Mouse (Mus musculus): ENCODE results near the gene Aurka.

The Aurka gene

DNA sequence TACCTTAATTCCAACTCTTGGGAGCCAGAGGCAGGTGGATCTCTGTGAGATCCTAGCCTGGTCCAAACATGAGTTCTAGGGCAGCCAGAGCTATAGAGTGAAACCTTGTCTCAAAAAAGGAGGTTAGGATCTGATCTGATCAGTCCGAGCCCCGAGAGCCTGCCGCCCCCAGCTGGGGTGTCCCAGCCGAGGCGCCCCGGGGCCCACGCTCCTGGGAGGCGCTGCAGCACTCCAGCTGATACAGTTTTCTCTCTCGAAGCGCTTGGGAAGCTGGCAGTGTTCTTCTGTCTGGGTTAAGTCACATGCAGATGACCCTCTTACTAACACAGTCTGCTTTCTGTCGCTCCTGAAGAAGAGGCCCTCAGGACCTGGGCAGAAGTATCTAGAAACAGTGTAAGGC is 11.0 kb upstream of the Aurka start:
- no peak for DNase-seq (ENCODE audit: low read depth)

DNA sequence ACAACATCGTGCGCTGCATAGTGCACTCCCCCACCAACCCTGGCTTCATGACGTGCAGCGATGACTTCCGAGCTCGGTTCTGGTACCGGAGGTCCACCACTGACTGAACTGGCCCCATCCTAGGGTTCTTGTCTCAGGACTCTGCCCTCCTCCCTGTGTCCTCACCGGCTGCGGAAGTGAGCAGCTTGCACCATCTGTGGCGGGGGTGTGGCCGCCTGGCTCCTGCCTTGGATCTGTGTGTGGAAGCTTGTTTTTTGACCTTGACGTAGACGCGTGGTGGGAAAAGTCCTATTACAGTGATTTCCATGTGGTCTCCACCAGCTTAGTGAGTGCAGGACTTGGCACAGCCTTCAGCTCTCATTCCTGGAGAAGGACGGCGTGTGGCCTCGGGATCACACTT is 10.2 kb upstream of the Aurka start:
- DNase-seq (ENCODE audit: low read depth) = no peak

DNA sequence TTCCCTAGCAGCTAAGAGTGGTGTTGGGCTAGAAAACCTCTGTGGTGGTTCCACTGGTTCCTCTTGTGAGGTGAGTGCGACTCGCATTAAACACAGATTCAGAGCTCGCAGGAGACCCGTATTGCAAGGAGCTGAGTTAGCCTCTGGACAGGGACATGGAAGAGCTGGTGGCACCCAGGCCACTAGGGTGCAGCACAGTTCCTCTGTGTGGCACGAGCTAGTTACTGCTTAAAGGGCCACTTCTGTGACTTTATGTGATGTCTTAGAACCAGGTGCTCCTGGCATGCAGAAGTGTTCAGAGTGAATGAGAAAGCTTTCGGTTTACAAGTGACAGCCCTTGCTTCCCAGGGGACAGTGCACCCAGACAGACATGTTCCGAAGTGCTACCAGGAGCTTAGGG is 8.0 kb upstream of the Aurka start:
- peak; percentile 79 for DNase-seq (ENCODE audit: low read depth)

DNA sequence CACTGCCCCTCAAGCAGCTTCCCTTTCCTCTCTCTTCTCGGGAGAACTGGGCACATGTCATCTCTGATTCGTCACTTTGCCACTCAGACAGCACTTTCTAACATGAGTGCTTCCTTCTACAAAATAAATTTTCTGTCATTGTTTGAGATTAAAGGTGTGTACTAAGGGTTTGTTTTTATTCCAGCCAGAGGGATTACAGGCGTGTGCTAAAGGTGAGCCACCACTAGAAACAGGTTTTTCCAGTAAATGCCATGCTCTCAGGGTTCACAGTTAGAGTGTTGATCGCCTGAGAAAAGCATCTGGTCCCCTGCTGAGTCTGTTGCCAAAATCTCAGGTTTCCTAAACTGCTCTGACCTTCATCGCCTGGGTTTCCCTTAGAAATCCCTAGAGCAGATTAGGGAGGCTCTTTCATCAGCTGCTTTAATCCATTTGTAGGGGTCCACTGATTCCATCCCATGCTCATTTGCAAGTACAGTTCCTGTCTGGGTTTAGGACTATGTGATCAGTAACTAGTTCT is 6.7 kb upstream of the Aurka start:
- DNase-seq (ENCODE audit: low read depth) = no peak

DNA sequence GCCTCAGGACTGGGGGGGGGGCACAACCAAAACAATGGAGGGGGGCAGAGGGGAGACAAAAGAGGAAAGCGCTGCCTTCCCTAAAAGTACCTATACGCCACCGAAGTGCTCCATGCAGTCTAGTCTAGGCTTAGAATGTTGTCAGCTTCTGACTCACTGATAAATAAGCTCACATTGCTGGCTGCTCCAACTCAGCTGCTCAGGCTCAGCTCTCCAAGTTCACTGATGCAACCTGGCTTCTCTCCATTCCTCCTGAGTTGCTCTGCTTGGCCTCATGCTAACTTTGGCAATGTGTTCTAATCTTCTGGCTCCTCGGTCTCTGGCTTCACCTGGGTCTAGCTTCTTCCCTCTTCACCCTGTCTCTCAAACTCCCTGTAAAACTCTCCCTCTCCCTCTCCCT is 6.2 kb upstream of the Aurka start:
- DNase-seq (ENCODE audit: low read depth) = no peak

DNA sequence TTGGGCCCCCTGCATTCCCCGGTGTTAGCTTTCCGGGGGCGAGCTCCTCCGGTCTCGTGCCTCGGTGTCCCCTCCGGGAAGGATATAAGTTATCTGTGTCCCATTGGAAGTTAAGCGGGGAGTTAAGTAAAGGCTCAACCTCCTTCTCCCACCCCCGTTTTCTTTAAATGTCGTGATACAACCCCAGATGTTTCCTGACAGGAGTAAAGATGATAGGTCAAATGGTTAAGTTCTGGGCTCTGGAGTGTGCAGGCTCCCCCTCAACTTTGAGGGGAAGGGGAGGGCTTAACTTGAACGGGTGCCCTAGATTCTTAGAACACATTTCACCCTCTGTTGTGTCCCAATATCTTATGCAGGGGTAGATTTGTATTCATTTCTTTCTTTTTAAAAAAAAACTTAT is 923 bp upstream of the Aurka start:
- no peak for DNase-seq (ENCODE audit: low read depth)

DNA sequence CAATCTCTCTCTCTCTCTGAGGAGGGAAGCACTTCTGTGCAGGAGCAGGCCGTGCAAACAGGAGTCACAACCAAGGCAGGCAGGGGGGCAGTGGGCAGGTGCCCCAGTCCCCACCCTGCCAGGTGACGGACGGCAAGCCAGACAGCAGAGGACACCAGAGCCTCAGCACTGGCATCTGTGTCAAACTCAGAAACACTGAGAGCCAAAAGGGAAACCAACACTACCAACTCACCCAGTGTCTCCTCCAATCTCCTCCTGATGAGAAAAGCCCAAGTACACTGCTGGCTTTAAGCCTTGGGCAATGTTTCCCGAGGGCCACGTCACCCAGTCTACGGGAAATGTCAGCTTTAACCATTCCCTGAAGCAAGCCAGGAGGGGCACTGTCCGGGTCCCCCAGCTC is 7.2 kb downstream of the Aurka start:
- no peak for DNase-seq (ENCODE audit: low read depth)

DNA sequence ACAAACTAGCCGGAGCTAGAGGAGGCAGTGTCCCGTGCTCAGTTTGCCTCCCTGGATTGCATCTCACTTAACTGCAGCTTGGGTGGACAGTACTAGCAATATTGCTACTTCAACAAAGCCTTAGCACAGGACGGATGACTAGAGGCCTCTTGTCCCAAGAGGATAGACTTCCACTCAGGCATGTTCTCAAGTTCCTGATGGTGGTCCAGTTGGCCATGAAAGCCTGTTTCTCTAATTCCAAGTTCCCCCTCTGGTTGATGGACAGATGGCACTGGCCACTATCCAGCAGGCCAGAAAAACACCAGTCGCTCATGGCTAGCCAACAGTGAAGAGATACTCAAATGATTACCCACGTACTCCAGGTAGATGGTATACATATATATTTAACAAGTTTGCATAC is 14.5 kb downstream of the Aurka start:
- no peak for DNase-seq (ENCODE audit: low read depth)

DNA sequence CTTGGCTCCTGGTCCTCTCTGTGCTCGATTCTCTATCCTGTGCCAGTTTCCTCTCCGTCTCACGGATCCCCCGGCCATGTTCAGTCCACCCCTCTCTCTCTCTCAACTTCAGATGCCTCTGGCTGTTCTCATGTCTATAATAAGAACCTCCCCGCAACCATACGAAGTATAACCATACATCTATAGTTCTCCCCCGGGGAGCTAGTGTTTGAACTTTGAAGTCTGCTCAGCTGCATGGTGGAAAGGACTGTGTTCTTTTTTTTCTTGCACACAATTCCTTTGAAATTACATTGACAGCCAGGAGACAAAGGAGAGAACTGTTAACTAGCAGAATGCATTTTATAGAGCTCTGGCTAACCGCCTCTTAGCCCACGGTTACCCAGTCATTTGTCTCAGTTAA is 15.6 kb downstream of the Aurka start:
- no peak for DNase-seq (ENCODE audit: low read depth)

DNA sequence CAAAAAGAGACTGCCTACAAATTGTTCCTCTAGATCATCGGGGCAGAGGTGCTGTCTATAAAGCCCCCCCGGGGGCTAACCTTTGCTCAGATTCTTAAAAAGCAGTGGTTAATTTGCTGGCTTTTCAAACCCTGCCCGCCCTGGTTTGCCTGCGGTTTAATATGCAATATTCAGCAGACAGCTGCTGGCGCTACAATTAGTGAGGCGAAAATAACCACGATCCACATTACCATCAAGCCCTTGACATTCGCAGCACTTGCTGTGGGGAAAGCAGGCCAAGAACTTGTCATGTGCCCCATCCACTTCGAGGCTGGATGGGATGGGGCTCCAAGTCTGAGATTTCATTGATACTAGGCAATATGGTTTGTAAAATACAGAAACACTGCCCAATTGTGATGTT is 17.1 kb downstream of the Aurka start:
- no peak for DNase-seq (ENCODE audit: low read depth)

DNA sequence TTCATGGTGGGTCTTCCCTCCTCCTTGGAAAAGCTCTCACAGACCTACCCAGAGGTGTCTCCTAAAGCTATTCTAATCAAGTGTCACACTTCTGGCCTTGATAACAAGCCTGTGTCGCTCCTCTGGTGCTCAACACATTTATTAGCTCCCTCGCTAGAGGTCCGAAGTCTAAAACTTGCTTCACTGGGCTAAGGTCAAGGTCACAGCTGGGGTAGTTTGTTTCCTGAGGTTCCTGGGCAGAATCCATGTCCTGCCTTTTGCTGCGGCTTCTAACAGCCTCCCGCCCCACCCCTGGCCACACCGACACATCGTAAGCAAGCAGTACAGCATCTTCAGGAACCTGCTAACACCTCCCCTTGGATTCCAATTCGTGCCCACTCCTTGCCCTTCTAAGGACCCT is 19.6 kb downstream of the Aurka start:
- no peak for DNase-seq (ENCODE audit: low read depth)

DNA sequence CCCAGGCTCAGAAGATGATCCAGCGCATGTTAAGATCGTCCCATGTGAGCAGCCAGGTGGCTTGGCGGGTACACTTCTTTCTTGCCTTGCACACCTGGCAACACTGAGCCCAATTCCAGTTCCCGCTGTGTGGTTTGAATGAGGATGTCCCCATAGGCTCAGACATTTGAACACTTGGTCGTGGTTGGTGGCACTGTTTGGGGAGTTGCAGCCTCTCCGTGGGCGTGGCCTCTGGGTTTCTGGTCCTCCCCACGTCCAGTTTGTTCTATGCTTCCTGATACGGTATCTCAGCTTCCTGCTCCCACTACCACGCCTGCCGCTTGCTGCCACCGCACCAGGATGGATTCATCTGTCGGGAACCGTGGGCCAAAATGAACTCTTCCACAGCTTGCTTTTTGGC is 20.6 kb downstream of the Aurka start:
- DNase-seq (ENCODE audit: low read depth) = no peak

DNA sequence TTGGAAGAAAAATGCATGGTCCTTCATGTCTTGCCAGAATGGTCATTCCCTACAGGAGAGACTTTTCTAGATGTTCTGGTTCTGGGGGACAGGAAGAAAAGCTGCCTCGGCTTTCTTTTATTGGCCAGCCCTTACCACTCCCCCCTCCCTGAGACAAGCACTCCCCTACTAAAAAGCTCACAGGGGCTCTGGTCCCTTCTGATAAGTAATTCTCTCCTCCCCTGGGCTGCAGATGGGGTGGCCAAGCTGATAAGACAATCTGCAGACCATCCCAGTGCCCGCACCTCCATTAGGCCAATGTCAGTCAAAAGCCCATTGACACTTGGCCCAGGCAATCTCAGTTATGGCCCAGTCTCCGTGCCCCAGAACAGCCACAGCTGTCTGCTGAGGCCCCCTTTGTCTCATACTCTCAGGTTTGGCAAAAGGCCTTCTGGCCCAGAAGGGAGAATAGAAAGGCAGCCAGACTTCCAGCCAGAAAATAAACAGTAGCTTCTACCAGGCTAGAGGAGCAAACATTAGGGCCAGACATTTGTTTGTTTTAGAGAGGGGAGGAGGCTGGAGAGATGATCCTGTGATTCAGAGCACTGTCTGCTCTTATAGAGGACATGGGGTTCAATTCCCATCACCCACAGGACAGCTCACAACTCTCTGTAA is 21.9 kb downstream of the Aurka start:
- DNase-seq (ENCODE audit: low read depth) = no peak

DNA sequence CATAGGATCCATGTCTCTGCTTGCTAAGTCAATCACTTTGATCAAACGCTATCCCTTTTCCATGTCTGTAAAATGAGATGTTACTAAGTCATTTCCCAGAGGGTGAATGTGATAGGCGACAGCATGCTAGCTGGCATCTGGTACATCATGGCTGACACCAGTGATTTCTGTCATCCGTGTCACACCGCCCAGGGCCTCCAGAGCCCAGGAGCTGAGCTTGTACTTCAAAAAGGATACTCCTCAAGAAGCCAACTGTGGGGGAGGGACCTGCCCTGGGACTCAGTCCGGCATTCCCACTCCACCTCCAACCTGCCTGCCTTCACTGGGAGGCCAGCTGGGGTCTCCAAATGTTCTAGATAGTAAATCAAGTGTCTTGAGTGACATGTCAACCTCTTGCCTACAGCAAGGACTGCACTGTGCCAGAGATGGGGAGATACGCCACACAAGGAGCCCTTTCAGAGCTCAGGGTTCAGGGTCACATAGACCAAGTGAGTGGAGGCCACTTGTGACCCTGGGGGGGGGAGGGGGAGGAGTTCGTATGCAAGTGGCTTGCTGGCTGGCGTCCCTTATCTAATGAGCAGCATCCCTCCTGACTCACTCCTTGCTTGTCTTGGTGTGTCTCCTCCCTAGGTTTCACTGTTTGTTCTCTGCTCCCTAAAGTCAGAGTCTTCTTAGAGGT is 23.3 kb downstream of the Aurka start:
- peak; percentile 22 for DNase-seq (ENCODE audit: low read depth)

DNA sequence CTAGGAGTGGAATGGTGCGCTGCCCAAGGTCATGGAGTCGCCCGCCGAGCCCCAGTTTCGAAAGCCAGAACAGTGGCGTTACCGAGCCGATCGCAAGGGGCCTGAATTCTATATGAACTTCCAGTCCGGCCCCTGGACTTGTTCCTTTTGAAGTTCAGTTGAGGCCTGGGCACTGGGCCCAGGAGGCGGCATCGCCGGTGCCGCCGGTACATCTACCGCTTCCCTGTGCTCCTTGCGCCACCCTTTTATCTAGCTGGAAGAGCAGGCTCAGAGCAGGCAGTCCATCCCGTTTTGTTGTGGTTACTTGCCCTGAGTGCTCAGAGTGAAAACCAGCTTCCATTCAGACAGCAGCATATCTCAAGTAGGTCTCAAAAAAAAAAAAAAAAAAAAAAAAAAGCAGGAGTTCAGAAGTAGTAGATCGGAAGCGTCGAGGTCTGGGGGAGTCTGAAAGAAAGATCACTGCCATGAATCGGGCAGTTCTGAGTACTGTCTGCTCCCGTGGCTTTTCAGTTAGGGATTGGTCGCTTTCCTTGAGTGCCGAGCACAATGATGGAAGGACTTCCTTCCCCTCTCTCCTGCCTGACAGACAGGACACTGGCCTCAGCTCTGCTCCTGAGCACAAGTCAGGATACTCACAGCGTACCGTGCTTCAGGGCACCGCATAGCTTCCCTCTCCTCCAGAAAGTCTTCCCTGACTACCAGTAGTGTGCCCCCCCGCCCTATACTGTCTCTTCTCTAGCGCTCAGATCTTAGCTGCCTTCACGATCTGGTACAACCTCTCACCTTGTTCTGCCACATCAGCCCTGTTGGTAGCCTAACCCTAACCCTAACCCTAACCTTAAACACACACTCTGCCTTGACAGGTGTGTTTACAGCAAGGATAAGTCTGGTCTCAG is 24.1 kb downstream of the Aurka start:
- DNase-seq (ENCODE audit: low read depth) = peak; percentile 47

DNA sequence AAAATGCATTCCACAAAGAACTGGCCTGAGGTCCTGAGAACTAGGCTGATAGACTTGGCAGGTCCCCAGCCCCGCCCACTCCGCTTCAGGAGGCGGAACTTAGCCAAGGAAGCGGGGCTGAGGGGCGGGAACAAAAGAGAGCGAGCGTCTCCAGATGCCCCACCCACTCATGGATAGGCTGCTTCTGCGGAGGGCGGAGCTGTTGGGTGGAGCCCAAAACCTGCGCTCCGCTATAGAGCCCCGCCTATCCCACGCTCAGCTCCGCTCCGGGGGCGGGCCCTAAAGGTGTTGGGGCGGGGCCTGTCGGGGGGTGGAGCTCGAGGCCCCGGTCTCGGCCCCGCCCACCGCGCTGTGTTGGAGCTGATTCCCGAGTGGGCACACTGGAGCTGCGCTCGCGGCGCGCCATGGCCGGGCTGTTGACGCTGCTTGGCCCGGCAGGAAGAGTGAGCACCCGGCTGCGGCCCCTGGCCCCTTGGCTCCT is 25.0 kb downstream of the Aurka start, which contains the start of gene Fam210b:
Gene Fam210b, plus strand, starts transcription at position 308 of the 481 bp plus-strand sequence.
- DNase-seq (ENCODE audit: low read depth) = peak; percentile 99

DNA sequence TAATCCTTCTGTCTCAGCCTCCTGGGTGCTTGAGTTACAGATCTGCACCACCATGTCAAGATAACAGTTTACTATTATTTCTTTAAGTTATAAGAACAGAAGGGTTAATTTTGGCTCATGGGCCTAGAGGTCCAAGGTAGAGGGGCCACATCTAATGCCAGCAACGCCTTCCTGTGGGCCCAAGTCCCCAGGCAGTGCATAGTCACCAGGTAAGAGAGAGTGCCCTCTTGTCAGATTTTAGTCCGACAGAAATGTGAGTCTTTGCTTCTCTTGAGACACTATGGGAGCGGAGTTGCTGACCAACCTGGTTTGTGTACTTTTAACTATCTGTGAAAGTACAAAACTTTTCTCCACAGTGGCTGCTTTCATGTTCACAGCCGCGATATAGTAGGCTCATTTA is 25.7 kb downstream of the Aurka start:
- DNase-seq (ENCODE audit: low read depth) = no peak

DNA sequence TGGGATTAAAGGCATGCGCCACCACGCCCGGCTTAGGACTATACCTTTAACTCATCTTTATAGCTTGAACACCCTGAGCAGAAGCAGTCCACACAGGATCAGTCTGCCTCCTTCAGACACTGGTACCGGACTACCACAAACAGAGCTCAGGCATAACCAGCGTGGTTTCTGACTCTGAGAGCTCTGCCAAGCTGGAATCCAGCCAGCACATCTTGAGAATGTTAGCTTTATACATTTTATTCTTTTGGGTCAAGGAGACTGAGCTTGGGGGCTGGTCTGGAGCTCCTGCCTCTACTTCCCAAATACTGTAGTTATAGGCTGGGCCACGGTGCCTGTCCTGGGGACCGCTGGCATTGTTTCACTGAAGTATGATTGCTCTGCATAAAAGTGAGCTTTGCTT is 26.6 kb downstream of the Aurka start:
- no peak for DNase-seq (ENCODE audit: low read depth)

DNA sequence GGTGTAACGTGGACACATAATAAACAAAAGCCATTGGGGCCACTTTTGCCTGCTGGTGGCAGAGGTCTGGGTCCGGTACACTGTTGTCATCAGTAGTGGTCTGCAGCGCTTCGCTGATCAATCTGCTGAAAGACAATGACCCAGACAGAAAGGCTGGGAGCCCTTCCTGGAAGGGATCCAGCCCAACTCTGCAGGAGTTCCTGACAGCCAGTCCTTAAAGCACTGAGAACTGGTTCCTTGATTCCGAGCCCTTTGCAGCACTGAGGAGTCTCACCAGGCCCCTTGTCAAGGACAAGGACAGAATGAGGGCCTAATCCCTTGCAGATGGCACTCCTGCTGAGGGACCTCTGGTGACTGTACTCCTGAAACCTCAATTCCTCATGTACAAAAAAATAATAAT is 28.7 kb downstream of the Aurka start:
- no peak for DNase-seq (ENCODE audit: low read depth)

DNA sequence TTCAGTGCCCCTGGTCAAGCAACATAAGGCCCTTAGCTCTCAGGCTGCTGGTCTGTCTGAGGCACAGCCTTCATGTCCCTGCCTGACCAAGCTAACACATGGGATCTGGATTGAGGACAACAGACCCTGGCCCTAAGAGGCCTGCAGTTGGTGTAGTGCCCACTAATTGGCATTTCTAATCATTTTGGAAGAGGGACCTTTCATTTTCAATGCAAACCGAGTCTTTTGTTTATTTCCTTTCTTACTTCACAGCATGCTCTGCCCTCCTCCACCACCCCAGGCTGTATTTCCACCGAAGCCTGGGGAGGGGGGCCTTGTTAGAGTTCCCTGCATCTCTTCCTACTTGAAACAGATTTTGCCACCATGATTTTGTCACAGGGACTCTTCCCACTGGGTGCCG is 29.4 kb downstream of the Aurka start:
- DNase-seq (ENCODE audit: low read depth) = no peak

DNA sequence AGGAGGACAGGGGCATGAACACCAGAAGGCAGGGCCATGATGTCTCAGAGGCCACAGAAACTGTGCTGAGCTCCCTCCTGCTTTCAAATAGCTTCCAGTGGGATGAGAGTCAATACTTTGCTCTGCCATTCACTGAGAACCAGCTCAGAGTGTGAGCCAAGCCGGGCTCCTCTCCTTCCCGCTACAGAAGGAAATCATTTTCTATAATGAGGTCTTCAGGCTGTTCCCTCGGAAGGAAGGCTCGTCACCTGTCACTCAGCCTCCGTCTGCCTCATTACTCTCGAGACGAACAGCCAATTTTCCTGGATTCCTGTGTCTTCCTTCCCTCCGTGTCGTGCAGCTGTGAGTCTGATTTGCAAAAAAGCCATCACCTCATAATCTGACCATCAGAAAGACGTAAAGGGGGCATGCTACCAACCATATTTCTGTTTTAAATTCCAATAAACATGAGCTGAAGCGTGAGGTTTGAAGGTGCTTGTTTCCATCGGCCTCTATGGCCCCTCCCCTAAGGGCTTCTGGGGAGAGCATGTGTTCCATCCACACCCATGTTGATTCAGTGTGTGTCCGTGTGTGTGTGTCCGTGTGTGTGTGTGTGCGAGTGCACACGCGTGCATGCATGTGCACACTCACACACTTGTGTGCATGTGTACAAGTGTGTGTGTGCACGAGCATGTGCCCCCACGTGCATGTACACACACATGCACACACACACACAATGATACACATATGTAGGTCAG is 32.0 kb downstream of the Aurka start:
- no peak for DNase-seq (ENCODE audit: low read depth)

DNA sequence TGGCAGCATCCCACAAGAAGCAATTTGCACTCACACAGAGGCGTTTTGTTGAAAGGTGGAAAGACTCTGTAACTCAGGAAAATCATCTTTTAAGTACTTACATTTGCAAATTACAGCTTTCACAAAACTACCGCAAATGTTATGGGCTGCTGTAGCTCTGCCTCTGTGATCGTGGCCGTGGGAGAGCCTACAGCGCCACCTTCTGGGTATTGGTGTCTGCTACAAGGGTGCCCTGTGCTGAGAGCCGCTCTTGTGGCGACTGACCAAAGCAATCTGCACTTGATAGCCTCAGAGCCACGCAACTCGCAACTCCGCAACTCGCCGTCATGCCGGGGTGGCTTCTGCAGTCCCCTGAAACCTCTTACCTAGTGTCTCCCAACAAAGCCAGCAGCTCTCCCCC is 41.2 kb downstream of the Aurka start:
- DNase-seq (ENCODE audit: low read depth) = peak; percentile 20
